ENCODE assay signal across 1 mouse cellular context in the genomic region with DNA sequence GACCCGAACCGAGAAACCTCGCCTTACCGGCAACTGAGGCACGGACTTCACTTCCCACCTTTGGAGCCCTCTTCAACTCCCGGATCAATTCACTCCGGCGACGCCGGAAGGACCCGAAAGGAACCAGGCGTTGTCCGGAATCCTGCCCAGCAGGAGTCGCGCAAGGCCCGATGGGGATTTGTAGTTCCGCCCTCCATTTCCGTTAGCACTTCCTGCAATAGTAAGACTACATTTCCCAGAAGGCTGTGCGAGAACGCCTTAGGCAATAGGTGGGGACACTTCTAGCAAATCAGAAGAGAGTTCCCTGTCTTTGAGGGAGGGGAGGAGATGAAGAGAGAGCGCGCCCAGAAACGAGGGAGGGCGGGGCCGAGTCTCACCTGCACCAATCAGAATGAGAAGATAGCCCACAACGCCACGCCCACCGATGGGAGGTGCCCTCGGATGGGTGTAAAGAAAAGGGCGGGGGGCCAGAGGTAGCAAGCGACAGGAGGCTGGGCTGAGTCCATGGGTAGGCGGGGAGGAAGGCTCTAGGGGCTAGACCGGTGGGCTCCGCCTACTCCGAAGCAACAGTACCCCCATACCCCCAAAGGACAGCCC.
A peak's percentile ranks its signal among the peaks of the same experiment; 100 is the strongest.
TF ChIP-seq lines count a peak whose summit lies in the region.

A gene (minus strand): TSS at position 162 of the 597 bp plus-strand sequence.

TF ChIP-seq in MEL, 35 proteins besides CTCF, POLR2A, EP300 and RAD21 (continued from another document):
- TF ChIP-seq JUND (IDR thresholded peaks at IDR 0.05; ENCODE audit: low read depth, low read length) (no peak), MYB (IDR thresholded peaks at IDR 0.05; ENCODE audit: low read depth, low read length) (no peak), ZKSCAN1 (IDR thresholded peaks at IDR 0.05; ENCODE audit: low read depth, low read length) (no peak), TBP (IDR thresholded peaks at IDR 0.05; ENCODE audit: low read depth, low read length) (peak; percentile 58), ETS1 (IDR thresholded peaks at IDR 0.05; ENCODE audit: low read depth, low read length) (no peak), GATA1 (IDR thresholded peaks at IDR 0.05; ENCODE audit: low read depth, low read length) (no peak), POLR2AphosphoS2 (IDR thresholded peaks at IDR 0.05; ENCODE audit: low read length) (no peak), ELF1 (IDR thresholded peaks at IDR 0.05; ENCODE audit: low read depth, low read length) (peak; percentile 97), TCF12 (IDR thresholded peaks at IDR 0.05; ENCODE audit: low read depth, low read length) (no peak; the same call in 1 of the 2 replicates), MEF2A (IDR thresholded peaks at IDR 0.05; ENCODE audit: extremely low read depth, insufficient replicate concordance, low read depth, low read length, poor library complexity, severe bottlenecking) (no peak)
